Mouse (Mus musculus) CH12.LX (cell line): ENCODE data around the gene Prom1. TPM values are rescaled to one million over a fixed set of nuclear protein-coding genes. Genes with fewer than 3 reads are reported as not detected.

Experiments used
- DNase-seq: peaks from one replicate; pipeline ENCODE4 v3.0.0-alpha.2; 2013; ENCODE audit errors: extremely low read depth
- H3K27ac ChIP-seq: 2 replicates; pipeline ENCODE4 v1.5.1; 2012; ENCODE audit warnings: low read depth, mild to moderate bottlenecking, control low read depth, moderate library complexity; ENCODE audit not compliant: insufficient read depth
- H3K27me3 ChIP-seq: replicated peaks from 2 replicates; pipeline ENCODE3; 2012; ENCODE audit warnings: inconsistent platforms
- H3K36me3 ChIP-seq, 2 experiments: replicated peaks in 1 of 2; 2 replicates each; pipeline versions ENCODE3 to v1.6.1; 2012; ENCODE audit warnings: inconsistent platforms in 1 of 2, low read length in 1 of 2, mild to moderate bottlenecking in 1 of 2, mixed read lengths in 1 of 2, moderate library complexity in 1 of 2; ENCODE audit not compliant: control insufficient read depth in 1 of 2, insufficient read depth in 1 of 2
- H3K4me1 ChIP-seq, 2 experiments: 2 replicates each; pipeline ENCODE4 v1.6.1; 2012; ENCODE audit warnings: inconsistent platforms in 1 of 2, moderate library complexity in 1 of 2; ENCODE audit not compliant: insufficient read depth in 2 of 2, control insufficient read depth in 1 of 2
- H3K4me2 ChIP-seq: 2 replicates; pipeline ENCODE4 v1.6.1; 2012; ENCODE audit warnings: low read depth, mild to moderate bottlenecking, control low read depth; ENCODE audit not compliant: poor library complexity, insufficient read depth, severe bottlenecking
- H3K4me3 ChIP-seq, 3 experiments: fragments of 150-350 bp in 1 of 3; sonication (generic) in 1 of 3; replicated peaks in 1 of 3; 2 replicates each; pipeline versions ENCODE3 to v1.5.1; 2011 to 2012; ENCODE audit warnings: low read depth in 2 of 3, low read length in 2 of 3, mild to moderate bottlenecking in 2 of 3, moderate library complexity in 2 of 3, control low read depth in 1 of 3, improper control_type of control experiment in 1 of 3, inconsistent platforms in 1 of 3, mixed read lengths in 1 of 3; ENCODE audit not compliant: poor library complexity in 1 of 3
- H3K79me2 ChIP-seq: replicated peaks from 2 replicates; pipeline ENCODE4 v1.6.1; 2012; ENCODE audit warnings: mild to moderate bottlenecking, moderate library complexity; ENCODE audit not compliant: control insufficient read depth, poor library complexity, insufficient read depth, severe bottlenecking; ENCODE audit errors: extremely low read depth
- H3K9ac ChIP-seq: 2 replicates; pipeline ENCODE4 v1.6.1; 2012; ENCODE audit warnings: low read depth, mild to moderate bottlenecking, control low read depth, moderate library complexity; ENCODE audit not compliant: insufficient read depth
- H3K9me3 ChIP-seq: replicated peaks from 2 replicates; pipeline ENCODE3; 2012; ENCODE audit warnings: low read length, inconsistent platforms, mixed read lengths
- ELF1 ChIP-seq: IDR thresholded peaks from 2 replicates; pipeline ENCODE4 v1.6.1; 2014; ENCODE audit warnings: low read depth, mild to moderate bottlenecking, inconsistent platforms, low read length, improper control_type of control experiment
- EP300 ChIP-seq: IDR thresholded peaks from 2 replicates; pipeline ENCODE4 v1.6.1; 2011; ENCODE audit warnings: low read length, improper control_type of control experiment
- ETS1 ChIP-seq: conservative IDR thresholded peaks from 2 replicates; pipeline ENCODE4 v1.6.1; 2012; ENCODE audit warnings: low read depth, mild to moderate bottlenecking, inconsistent platforms, low read length, improper control_type of control experiment, moderate library complexity
- GABPA ChIP-seq: IDR thresholded peaks from 2 replicates; pipeline ENCODE4 v1.6.1; 2012; ENCODE audit warnings: low read depth, low read length, improper control_type of control experiment, inconsistent platforms; ENCODE audit not compliant: insufficient replicate concordance
- HCFC1 ChIP-seq: IDR thresholded peaks from 2 replicates; pipeline ENCODE4 v1.6.1; 2012; ENCODE audit warnings: low read depth, mild to moderate bottlenecking, inconsistent platforms, low read length, improper control_type of control experiment
- JUND ChIP-seq: conservative IDR thresholded peaks from 2 replicates; pipeline ENCODE4 v1.6.1; 2011; ENCODE audit warnings: low read depth, low read length, improper control_type of control experiment
- MAFK ChIP-seq: IDR thresholded peaks from 2 replicates; pipeline ENCODE4 v1.6.1; 2011; ENCODE audit warnings: low read length, improper control_type of control experiment; ENCODE audit not compliant: insufficient replicate concordance
- MAX ChIP-seq: IDR thresholded peaks from 2 replicates; pipeline ENCODE4 v1.6.1; 2011; ENCODE audit warnings: low read length, improper control_type of control experiment
- MEF2A ChIP-seq: IDR thresholded peaks from 2 replicates; pipeline ENCODE4 v1.6.1; 2014; ENCODE audit warnings: low read depth, mild to moderate bottlenecking, inconsistent platforms, low read length, improper control_type of control experiment, borderline replicate concordance
- MXI1 ChIP-seq: IDR thresholded peaks from 2 replicates; pipeline ENCODE4 v1.6.1; 2011; ENCODE audit warnings: mild to moderate bottlenecking, low read depth, low read length, improper control_type of control experiment
- NRF1 ChIP-seq: IDR thresholded peaks from 2 replicates; pipeline ENCODE4 v1.6.1; 2014; ENCODE audit warnings: low read depth, mild to moderate bottlenecking, inconsistent platforms, low read length, improper control_type of control experiment, moderate library complexity
- RAD21 ChIP-seq: IDR thresholded peaks from 2 replicates; pipeline ENCODE4 v1.6.1; 2011; ENCODE audit warnings: low read depth, mild to moderate bottlenecking, low read length, improper control_type of control experiment, moderate library complexity
- RCOR1 ChIP-seq: conservative IDR thresholded peaks from 2 replicates; pipeline ENCODE4 v1.6.1; 2012; ENCODE audit warnings: low read depth, mild to moderate bottlenecking, inconsistent platforms, low read length, improper control_type of control experiment
- SIN3A ChIP-seq: IDR thresholded peaks from 2 replicates; pipeline ENCODE4 v1.6.1; 2012; ENCODE audit warnings: low read length, improper control_type of control experiment, inconsistent platforms
- TBP ChIP-seq: conservative IDR thresholded peaks from 2 replicates; pipeline ENCODE4 v1.6.1; 2011; ENCODE audit warnings: low read depth, low read length, improper control_type of control experiment
- TCF12 ChIP-seq: IDR thresholded peaks from 2 replicates; pipeline ENCODE4 v1.6.1; 2014; ENCODE audit warnings: low read depth, mild to moderate bottlenecking, inconsistent platforms, low read length, improper control_type of control experiment
- ZC3H11A ChIP-seq: IDR thresholded peaks from 2 replicates; pipeline ENCODE4 v1.6.1; 2012; ENCODE audit warnings: low read depth, mild to moderate bottlenecking, inconsistent platforms, low read length, improper control_type of control experiment
- ZKSCAN1 ChIP-seq: IDR thresholded peaks from 2 replicates; pipeline ENCODE4 v1.6.1; 2012; ENCODE audit warnings: low read depth, inconsistent platforms, low read length, improper control_type of control experiment, borderline replicate concordance
- ZMIZ1 ChIP-seq: IDR thresholded peaks from 2 replicates; pipeline ENCODE4 v1.6.1; 2012; ENCODE audit warnings: low read depth, mild to moderate bottlenecking, inconsistent platforms, low read length, improper control_type of control experiment
- dilution Hi-C: fragments of 300-500 bp; cut with MboI; formaldehyde crosslinking; loops from 2 replicates; pipeline ENCODE4 v1.14.3; 2020; ENCODE audit warnings: low sequenced_read_pairs; ENCODE audit not compliant: extremely low pct_unique_long_range_greater_than_20kb, extremely low pct_ligation_motif_present
- in situ Hi-C: fragments of 300-500 bp; cut with MboI; formaldehyde crosslinking; loops from 3 replicates; pipeline ENCODE4 v1.14.3; 2019; ENCODE audit warnings: low sequenced_read_pairs, low pct_ligation_motif_present, low pct_unique_long_range_greater_than_20kb, mixed read lengths
- polyA plus RNA-seq: library from polyadenylated mRNA; unstranded; fragments of >175 nt; gene quantifications from 2 replicates; pipeline ENCODE4 v1.2.1, GENCODE M21; 2012; ENCODE audit warnings: low read depth; ENCODE audit not compliant: insufficient read length
- total RNA-seq, 2 experiments: library from RNA; depleted of rRNA; stranded (reverse); fragments of 300-350 nt in 1 of 2; fragments of >200 nt in 1 of 2; gene quantifications; 2 replicates each; pipeline ENCODE4 v1.2.3; 2012 to 2014

Gene Prom1
- total RNA-seq (2012; rRNA removed) (0.08 and 0.13 TPM in 2 replicates), total RNA-seq (2014; rRNA removed) (0.21 and 0.58 TPM in 2 replicates), polyA plus RNA-seq (0.39 TPM in 1 of 2 replicates, not detected in the other)

DNA sequence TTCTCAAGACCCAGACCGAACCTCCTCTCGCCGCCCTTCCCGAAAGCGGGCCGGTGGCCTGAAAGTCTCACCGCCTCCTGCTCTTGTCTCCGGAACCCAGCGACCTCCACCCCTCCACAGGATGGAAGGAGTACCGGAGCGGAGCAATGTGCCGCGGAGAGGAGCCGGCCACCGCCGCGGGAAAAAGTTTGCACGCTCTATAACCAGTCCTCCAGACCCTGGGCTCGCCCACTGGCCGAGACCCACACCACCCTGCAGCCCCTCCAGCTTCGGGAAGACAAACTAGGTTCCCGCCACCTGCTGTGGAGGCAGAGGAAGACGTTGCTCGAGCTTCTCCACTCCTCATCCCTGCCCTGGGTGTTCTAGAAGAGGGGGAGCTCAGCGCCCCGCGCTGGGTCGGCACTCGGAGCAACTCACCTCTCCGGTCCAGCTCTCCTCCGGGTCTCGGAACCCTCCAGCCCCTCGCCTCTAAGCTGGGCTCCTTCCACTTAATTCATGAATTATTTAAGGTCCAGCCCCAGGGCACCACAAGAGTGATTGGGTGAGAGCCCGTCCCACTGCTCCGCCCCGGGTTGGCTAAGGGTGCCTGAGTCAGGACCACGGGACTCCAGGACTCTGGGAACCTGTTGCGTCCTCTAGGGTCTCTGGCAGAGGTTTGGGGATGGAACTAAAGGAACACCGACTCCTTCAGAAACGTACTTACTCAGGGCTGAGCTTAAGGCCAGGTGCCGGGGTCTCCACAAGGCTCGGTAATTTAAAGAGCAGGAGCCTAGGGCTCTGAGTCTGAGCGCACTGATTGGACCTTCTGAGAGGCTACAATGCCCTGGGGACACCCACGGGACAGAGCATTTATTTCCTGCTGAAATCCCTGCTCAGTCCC lies at the start of gene Prom1:
Prom1 (minus strand) TSS at position 802 of the 880 bp plus-strand sequence.
- H3K27me3 ChIP-seq: no peaks in the 10 kb centered on the region
- dilution Hi-C loops (no loop called here), in situ Hi-C loops (no loop called here)
- H3K27ac ChIP-seq: no peak within 1 kb of the TSS
- no peak within 1 kb of the TSS for H3K9ac ChIP-seq
- H3K36me3 ChIP-seq: no peaks in the 10 kb centered on the region
- DNase-seq: no peak
- no peaks in the 10 kb centered on the region for H3K79me2 ChIP-seq
- H3K4me2 ChIP-seq: no peak within 1 kb of the TSS
- H3K4me3 ChIP-seq: no peak within 1 kb of the TSS
- no peaks in the 10 kb centered on the region for H3K4me1 ChIP-seq
- TF ChIP-seq SIN3A (no peak), TCF12 (no peak), EP300 (no peak), ZC3H11A (no peak), TBP (no peak), MAX (no peak), MEF2A (no peak), ZKSCAN1 (no peak), MAFK (no peak), RAD21 (no peak), RCOR1 (no peak), ZMIZ1 (no peak), NRF1 (no peak), JUND (no peak)
- no peaks in the 10 kb centered on the region for H3K9me3 ChIP-seq

DNA sequence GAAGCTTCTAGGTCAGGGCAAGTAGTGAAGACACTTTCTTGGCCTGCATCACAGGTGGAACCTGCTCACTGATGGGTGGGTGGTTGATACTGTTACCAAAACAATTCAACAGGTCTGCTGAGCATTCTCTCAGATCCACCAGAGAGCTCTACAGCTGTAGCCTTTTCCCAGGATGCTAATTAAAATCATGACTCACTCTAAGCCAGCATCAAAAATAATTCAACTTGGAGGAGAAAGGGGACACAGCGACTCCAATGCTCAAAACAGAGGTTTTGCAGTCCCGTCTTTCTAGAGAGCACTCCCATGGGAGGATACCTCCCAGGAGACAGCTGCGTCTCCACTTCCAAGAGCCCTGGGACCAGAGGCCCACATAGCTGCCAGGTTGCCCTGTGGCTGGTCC lies 45.9 kb upstream of the Prom1 start:
- Histone ChIP-seq H3K9ac (no peak overlapping the region), H3K27me3 (no peaks in the 10 kb centered on the region), H3K4me2 (no peak overlapping the region)
- TF ChIP-seq GABPA: no peak
- no peak for TF ChIP-seq ZKSCAN1
- TF ChIP-seq RAD21: no peak
- TF ChIP-seq NRF1: no peak
- TF ChIP-seq HCFC1: no peak
- TF ChIP-seq ELF1: no peak
- TF ChIP-seq ETS1: no peak
- TF ChIP-seq MXI1: no peak
- no peak for TF ChIP-seq ZC3H11A
- TF ChIP-seq, all 38 proteins: peak for 0
- Histone ChIP-seq H3K9me3 (peaks cover 3% of the 10 kb centered on the region), H3K36me3 (no peaks in the 10 kb centered on the region), H3K79me2 (no peaks in the 10 kb centered on the region), H3K4me3 (no peak overlapping the region), H3K27ac (no peak overlapping the region), H3K4me1 (peaks cover 3 to 12% of the 10 kb centered on the region in 2 experiments; a peak in 3 of 4 replicates)
- in situ Hi-C loops (no loop called here), dilution Hi-C loops (no loop called here)
- DNase-seq: no peak
